Mouse (Mus musculus) right cerebral cortex, postnatal 14 days (tissue): ENCODE results near the gene 2610021A01Rik.
A peak's percentile ranks its signal among the peaks of the same experiment; 100 is the strongest.
"Not testable (repeated sequence)": the region's sequence is repeated elsewhere in the genome, so short reads cannot be mapped to it uniquely, and the experiment has no call there.

Source experiments
- DNase-seq: peaks from one replicate; pipeline ENCODE4 v3.0.0; 2022

The 2610021A01Rik gene

DNA sequence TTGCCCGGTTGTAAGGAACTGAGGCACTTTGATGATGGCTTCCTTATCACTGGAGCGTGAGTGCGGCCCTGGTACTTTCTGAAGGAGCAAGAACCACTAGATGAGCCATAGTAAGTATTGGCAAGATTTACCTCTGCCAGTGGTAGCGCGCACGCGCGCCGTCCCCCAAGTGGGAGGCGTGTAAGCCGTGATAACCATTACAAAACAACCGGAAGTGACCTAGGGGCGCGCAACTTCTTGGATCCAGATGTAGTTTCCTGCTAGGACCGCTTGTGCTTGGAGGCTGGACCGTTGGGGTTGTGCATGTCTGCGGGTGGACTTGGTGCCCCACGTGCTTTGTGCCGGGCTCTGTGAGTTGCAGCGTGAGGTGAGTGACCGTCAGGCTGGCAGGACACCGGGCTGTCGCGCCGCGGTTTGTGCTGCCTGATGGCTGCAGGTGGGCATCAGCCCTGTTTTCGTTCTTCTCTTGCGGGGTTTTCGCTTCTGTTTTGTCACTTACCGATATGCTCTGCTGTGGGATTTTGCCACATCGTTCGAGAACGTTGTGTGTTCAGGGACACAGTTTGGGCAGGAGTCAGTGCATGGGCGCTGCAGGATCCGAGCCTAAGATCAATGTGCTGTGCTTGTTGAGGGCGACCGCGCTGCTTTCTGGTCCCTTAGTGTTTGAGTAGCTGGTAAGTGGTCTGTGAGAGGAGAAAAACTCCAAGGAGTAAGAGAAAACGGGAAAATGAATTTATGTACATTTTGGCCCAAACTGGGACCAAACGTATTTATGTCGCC is at the start of gene 2610021A01Rik:
2610021A01Rik (plus strand) TSS at position 197 of the 780 bp plus-strand sequence.
- peak; percentile 89 for DNase-seq

DNA sequence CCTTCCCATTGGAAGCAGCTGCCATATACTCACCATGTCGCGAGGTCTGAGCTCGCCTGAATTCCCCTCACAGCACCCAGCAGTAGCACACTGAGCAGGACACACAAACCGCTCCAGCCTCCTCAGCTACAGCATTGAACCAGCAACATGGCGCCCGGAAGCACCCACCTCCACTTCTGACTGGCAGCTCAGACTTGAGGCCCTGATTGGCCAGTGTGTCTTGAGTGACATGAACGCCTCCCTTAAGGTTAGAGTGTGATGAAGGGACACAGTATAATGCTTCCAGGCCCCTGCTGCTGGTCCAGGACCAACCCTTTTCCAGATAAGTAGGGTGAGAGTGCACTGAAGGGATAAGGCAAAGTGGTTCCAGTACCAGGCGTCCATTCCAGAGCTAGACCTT is 38.3 kb upstream of the 2610021A01Rik start:
- DNase-seq, result no peak

GRCm38 (mm10) chr7:41573562-41573961 is 25.5 kb upstream of the 2610021A01Rik start, which contains the start of gene Gm6871:
TSS of gene Gm6871 (minus strand) at chr7:41573662.
- not testable (repeated sequence) for DNase-seq

DNA sequence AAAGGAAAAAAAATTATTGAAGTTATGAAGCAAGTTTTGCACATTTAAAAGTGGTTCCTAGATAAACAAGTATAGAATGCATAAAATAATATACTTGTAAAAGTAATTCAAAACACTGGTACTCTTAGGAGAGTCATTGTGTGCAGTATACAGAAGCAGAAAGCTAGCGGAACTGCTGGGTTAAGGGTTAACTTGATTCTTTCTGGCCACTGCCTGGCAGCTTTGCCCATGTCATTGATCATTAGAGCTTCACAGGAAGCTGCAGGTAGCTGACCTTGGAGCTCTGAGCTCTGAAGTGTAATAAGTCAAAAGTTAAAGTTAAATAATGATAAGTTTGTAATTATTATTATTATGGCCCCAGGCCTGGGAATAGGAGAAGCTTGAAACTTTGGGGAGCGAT is 21.1 kb upstream of the 2610021A01Rik start:
- no peak for DNase-seq

DNA sequence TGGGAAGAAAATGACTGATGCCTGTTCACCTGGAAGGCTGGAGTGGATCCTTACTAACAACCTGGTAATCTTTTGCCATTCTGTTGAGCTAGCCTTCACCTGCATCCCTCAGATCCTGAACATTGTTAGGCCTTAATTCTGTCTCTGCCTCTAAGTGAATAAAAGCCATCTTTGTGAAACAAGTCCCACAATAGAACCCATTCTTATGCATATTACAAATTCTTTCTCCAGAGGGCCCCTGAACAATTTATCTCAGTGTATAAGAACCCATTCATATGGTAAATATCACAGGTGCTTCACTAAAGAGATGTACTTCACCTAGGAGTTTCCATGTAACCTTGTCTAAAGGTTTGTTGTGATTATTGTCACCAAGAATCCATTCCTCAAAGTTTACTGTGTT is 17.0 kb upstream of the 2610021A01Rik start:
- no peak for DNase-seq

DNA sequence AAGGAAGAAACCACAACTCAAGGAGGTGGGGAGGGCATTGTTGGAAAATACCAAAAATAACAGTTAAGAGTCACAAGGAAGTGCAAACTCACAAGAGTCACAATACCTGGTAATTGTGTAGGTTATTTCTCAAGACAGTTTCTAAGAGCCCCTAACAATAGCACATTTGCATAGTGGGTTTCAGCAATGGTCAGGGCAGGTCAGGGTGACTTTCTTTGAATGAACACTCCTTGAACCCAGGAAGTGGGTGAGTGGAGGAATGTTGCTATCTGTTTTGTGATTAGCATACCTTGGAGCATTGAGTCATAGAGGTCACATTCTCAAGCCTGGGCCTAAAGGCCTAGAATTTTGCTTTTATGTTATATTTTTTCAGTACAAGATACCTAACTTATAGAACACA is 11.2 kb upstream of the 2610021A01Rik start:
- not testable (repeated sequence) for DNase-seq

- no peak for DNase-seq
Measured at GRCm38 (mm10) chr7:41598615-41599014, 415 bp upstream of the 2610021A01Rik start.

GRCm38 (mm10) chr7:41599932-41600548 is 1.0 kb downstream of the 2610021A01Rik start:
- DNase-seq, result no peak

DNA sequence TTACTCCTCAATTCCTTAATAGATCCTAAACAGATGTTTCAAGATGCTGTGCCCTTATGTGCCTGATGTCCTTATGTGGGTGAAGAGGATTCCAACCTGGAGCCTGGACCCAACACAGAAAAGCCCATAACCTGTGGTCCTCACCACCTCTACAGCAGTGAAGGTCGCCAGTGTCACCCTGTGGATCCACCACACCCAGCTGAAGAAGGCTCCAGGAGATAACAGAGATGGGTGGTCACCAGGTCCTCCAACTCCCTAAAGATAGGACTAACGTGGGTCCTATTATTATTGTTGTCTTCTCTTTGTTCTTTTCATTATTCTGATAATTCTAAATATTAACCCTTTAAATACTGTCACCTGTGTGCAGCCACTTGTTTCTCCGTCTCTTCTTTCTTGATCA is 12.6 kb downstream of the 2610021A01Rik start:
- no peak for DNase-seq

DNA sequence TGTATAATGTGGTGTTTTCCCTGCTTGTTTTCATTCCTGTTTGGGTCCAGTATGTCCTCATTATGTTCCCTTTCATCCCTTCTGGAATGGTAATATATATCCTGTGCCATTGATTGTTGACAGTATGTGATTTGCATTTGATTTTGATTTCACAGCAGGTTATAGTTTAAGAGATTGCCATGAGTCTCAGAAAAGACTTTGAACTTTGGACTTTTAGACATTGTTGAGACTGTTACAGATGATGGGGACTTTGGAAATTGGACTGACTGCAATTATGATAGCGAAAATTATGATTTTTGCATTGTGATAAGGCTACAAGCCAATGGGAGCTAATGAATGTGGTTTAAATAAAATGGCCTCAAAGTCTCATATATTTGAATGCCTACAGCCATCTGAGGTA is 17.2 kb downstream of the 2610021A01Rik start:
- not testable (repeated sequence) for DNase-seq

- DNase-seq, result peak; percentile 90
Measured at GRCm38 (mm10) chr7:41632409-41633220, 33.6 kb downstream of the 2610021A01Rik start, which contains the start of gene Zfp788. TSS of gene Zfp788 (plus strand) at chr7:41633203.

DNA sequence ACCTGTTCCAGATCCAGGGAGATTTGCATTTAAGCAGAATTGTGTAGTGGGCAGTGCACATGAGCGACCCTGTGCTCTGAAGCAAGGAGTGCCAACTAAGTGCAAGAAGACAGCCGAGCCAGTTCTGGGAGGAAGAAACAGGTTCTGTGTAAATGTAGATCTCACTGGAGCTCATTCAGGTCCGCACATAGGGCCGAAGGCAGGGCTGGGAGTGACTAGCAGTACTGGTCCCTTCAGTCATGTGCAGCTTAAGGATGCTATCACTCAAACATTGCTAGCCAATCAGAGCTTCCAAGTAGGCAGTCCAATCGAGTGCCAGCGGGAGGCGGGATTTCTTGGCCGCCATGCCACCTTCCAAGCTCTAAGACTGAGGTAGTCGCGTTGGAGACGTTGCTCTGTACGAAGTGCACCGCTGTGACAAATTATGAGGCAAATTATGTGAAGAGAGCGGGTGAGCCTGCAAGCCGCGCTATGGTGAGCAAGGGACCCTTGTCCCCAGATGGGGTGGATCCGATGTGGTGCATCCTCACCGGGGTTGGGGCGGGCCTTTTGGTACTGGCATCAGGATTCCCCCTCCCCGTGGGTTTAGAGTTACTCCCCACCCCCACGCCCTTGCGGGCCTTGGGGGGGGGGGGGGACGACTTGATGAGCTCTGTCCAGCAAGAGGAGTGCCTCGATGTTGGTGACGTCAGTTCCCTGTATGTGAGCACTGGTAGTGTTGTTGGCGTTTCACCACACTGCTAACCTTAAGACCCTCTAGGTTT is 34.4 kb downstream of the 2610021A01Rik start:
- DNase-seq, result peak; percentile 85

DNA sequence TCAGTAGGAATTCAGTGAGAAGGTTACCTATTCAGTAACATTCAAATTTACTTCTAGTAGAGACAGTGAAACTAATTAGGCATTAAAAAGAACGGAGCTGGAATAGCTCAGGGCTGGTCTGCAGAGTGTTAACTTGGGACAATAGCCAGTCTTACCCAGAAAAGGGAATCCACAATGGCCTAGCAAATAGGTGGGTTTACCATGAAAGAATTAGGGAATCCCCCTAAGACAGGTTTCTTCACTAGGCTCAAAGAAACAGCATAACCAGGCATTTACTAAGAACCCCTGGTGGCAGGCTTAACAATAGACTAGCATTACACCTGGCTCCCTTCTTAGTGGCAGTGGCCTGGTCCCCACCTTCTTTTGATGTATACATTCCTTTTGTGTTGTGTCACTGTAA is 75.3 kb downstream of the 2610021A01Rik start:
- DNase-seq, result not testable (repeated sequence)
